Mouse (Mus musculus) midbrain, embryonic 14.5 days (tissue): ENCODE results near the gene Zcchc24. TPM values are rescaled to one million over a fixed set of nuclear protein-coding genes. Genes with fewer than 3 reads are reported as not detected.
A peak's percentile ranks its signal among the peaks of the same experiment; 100 is the strongest.

Experiments
- ATAC-seq: fragments of 200-750 bp; cut with Nextera tagmentation; 2 replicates; pipeline ENCODE4 v1.8.0; 2017; ENCODE audit warnings: moderate number of reproducible peaks, moderate library complexity; ENCODE audit not compliant: low FRiP score, low TSS enrichment
- DNase-seq: peaks from one replicate; pipeline ENCODE4 v3.0.0-alpha.2; 2015
- H3K27ac ChIP-seq: fragments of 300-500 bp; sonication (generic); replicated peaks from 2 replicates; pipeline ENCODE4 v1.5.1; 2014; ENCODE audit warnings: mild to moderate bottlenecking, low read depth, low read length, moderate library complexity
- H3K27me3 ChIP-seq: fragments of 300-500 bp; sonication (generic); 2 replicates; pipeline ENCODE4 v1.6.1; 2014; ENCODE audit warnings: low read length, control low read depth, mixed read lengths; ENCODE audit not compliant: control insufficient read depth, insufficient read depth
- H3K36me3 ChIP-seq: fragments of 300-500 bp; sonication (generic); 2 replicates; pipeline ENCODE4 v1.6.1; 2014; ENCODE audit warnings: low read length, control low read depth; ENCODE audit not compliant: control insufficient read depth, insufficient read depth
- H3K4me1 ChIP-seq: fragments of 300-500 bp; sonication (generic); 2 replicates; pipeline ENCODE4 v1.6.1; 2014; ENCODE audit warnings: mild to moderate bottlenecking, antibody characterized with exemption, low read length, control low read depth; ENCODE audit not compliant: control insufficient read depth, insufficient read depth
- H3K4me2 ChIP-seq: fragments of 300-500 bp; sonication (generic); 2 replicates; pipeline ENCODE4 v1.6.1; 2014; ENCODE audit warnings: mild to moderate bottlenecking, low read length, moderate library complexity
- H3K4me3 ChIP-seq: fragments of 300-500 bp; sonication (generic); replicated peaks from 2 replicates; pipeline ENCODE4 v1.5.1; 2014; ENCODE audit warnings: low read depth, low read length
- H3K9ac ChIP-seq: fragments of 300-500 bp; sonication (generic); replicated peaks from 2 replicates; pipeline ENCODE4 v1.6.1; 2014; ENCODE audit warnings: mild to moderate bottlenecking, low read length, moderate library complexity
- H3K9me3 ChIP-seq: fragments of 300-500 bp; sonication (generic); 2 replicates; pipeline ENCODE4 v1.6.1; 2016; ENCODE audit warnings: low read length, control low read depth, mixed read lengths; ENCODE audit not compliant: control insufficient read depth
- WGBS: fragments of 180-500 bp; shearing (Covaris S2); extraction: QIAGEN DNeasy Blood & Tissue Kit; methylation state at CpG from one replicate; pipeline ENCODE4 v1.1.7; 2014; 5-methylcytosine and 5-hydroxymethylcytosine counted together
- polyA plus RNA-seq: library from polyadenylated mRNA; unstranded; fragments of >200 nt; fragmentation: Nextera tagmentation; extraction: Ambion mirVana; gene quantifications from 2 replicates; pipeline ENCODE4 v1.2.1, GENCODE M21; 2014

Zcchc24 gene
- polyA plus RNA-seq, 1 experiment from 2014 or later: 13.6 TPM

GRCm38 (mm10) chr14:25746971-25747945, 21.6 kb downstream of the Zcchc24 start:
- WGBS: 81% methylated on average over 21 of the region's 21 CpGs
- Histone ChIP-seq H3K36me3 (no peaks in the 10 kb centered on the region), H3K9me3 (no peaks in the 10 kb centered on the region)

GRCm38 (mm10) chr14:25746371-25746770, 22.5 kb downstream of the Zcchc24 start:
- Histone ChIP-seq H3K9ac (no peak overlapping the region), H3K36me3 (no peaks in the 10 kb centered on the region), H3K9me3 (no peaks in the 10 kb centered on the region), H3K27me3 (no peaks in the 10 kb centered on the region), H3K4me3 (no peak overlapping the region), H3K4me2 (no peak overlapping the region), H3K27ac (no peak overlapping the region), H3K4me1 (no peaks in the 10 kb centered on the region)
- WGBS: 85% methylated on average over 6 of the region's 6 CpGs
- ATAC-seq: no peak
- no peak for DNase-seq

More at GRCm38 (mm10) chr14:25746971-25747945, 21.6 kb downstream of the Zcchc24 start:
- H3K27me3 ChIP-seq: no peaks in the 10 kb centered on the region
- no peak overlapping the region for H3K27ac ChIP-seq
- no peak overlapping the region for H3K9ac ChIP-seq
- no peak for ATAC-seq
- no peak overlapping the region for H3K4me2 ChIP-seq
- no peaks in the 10 kb centered on the region for H3K4me1 ChIP-seq
- no peak for DNase-seq
- no peak overlapping the region for H3K4me3 ChIP-seq

DNA sequence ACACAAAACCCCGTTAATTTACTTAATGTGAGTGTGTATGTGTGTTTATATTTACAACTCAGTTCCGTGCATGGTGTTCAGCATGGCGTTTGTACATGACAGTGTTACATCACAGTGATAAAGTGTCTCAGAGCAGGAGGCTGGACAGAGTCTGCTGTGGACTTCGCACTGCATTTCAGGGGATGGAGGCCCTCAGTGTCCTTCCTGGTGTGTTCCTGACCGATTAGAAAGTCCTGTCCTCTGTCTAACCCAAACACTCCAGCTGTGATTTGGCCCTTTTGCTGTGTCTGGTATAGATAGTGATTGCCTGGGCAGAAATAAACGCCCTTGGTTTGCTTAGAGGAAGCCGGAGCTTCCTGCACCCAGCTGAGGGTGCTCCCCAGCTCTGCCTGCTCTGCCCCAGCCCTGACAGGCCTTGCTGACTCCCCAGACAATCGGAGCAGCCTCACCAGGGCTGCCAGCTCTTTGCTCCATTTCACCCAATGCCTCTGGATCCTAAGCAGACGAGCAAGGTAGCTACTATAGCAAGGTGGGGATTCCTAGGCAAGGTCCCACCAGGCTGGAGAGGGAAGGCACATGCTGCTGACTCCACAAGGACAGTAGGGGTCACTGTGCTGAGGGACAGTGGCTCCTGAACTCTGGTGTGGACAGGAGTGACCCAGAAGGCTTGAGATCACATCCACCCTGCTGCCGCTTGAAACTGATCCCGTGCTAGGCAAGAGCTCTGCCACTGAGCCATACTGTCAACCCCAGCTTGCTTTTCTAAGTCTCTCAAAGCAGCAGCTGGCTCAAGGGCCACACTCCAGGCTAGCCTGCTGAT, 23.3 kb downstream of the Zcchc24 start:
- WGBS: 75% methylated on average over 11 of the region's 11 CpGs

DNA sequence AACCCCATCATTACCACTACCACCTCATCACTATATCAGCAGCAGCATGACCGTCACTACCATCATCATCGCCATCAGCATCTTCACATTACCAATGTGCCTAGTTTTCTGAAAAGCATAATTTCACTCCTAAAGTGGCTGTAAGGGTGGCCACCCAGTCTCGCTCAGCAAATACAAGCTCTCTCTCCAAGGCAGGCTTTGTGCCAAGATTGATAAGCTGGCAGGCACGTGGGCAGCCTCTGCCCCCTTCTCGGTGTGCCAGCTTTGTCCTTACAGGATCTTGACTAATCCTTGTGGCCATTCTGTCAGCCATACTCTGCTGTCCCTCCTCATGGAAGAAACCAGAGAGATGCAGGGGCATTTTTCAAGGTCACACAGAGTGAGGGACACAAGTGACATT, 25.9 kb downstream of the Zcchc24 start:
- no peaks in the 10 kb centered on the region for H3K27me3 ChIP-seq
- 91% methylated on average over 5 of the region's 5 CpGs for WGBS
- H3K4me2 ChIP-seq: no peak overlapping the region
- H3K36me3 ChIP-seq: no peaks in the 10 kb centered on the region
- no peaks in the 10 kb centered on the region for H3K4me1 ChIP-seq
- ATAC-seq (no peak), DNase-seq (no peak)
- H3K4me3 ChIP-seq: no peak overlapping the region
- H3K9me3 ChIP-seq: no peaks in the 10 kb centered on the region
- no peak overlapping the region for H3K27ac ChIP-seq
- H3K9ac ChIP-seq: no peak overlapping the region

More for the DNA sequence above, 23.3 kb downstream of the Zcchc24 start:
- no peaks in the 10 kb centered on the region for H3K27me3 ChIP-seq
- no peaks in the 10 kb centered on the region for H3K9me3 ChIP-seq
- no peak overlapping the region for H3K4me2 ChIP-seq
- DNase-seq (no peak), ATAC-seq (no peak)
- H3K4me3 ChIP-seq: no peak overlapping the region
- no peaks in the 10 kb centered on the region for H3K36me3 ChIP-seq
- H3K9ac ChIP-seq: no peak overlapping the region
- no peak overlapping the region for H3K27ac ChIP-seq
- no peaks in the 10 kb centered on the region for H3K4me1 ChIP-seq

- no peaks in the 10 kb centered on the region for H3K36me3 ChIP-seq
- H3K9me3 ChIP-seq: no peaks in the 10 kb centered on the region
- H3K27ac ChIP-seq: no peak overlapping the region
- no peaks in the 10 kb centered on the region for H3K4me1 ChIP-seq
- H3K4me3 ChIP-seq: no peak overlapping the region
- no peak overlapping the region for H3K9ac ChIP-seq
- no peak overlapping the region for H3K4me2 ChIP-seq
- 59% methylated on average over 5 of the region's 5 CpGs for WGBS
- DNase-seq (no peak), ATAC-seq (no peak)
- no peaks in the 10 kb centered on the region for H3K27me3 ChIP-seq
These were observed 26.9 kb downstream of the Zcchc24 start for GRCm38 (mm10) chr14:25741840-25742367.

DNA sequence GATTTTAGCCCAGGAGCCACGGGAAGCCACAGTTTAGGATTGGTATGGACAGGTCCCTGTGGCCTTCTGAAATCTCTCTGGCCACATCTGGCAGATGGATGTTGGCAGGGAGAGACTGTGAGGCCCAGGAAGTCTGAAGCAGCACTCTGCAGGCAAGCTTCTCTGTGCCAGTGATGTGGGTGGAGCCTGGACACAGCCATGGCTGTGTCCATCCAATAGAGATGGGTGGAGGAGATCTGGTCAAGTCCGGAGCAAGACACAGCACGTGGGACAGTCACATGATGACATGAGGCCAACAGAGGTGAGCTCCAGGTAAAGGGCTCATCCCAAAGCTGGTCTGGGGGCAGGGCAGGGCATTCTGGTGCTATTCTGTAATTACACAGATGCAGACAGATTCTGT, 27.6 kb downstream of the Zcchc24 start:
- WGBS: 75% methylated on average over 3 of the region's 3 CpGs
- no peak overlapping the region for H3K9ac ChIP-seq

GRCm38 (mm10) chr14:25739957-25740565, 28.8 kb downstream of the Zcchc24 start:
- Histone ChIP-seq H3K36me3 (no peaks in the 10 kb centered on the region), H3K9ac (no peak overlapping the region), H3K27me3 (no peaks in the 10 kb centered on the region), H3K4me1 (peaks cover 6% of the 10 kb centered on the region), H3K4me2 (no peak overlapping the region), H3K9me3 (no peaks in the 10 kb centered on the region), H3K27ac (no peak overlapping the region), H3K4me3 (no peak overlapping the region)
- no peak for ATAC-seq
- no peak for DNase-seq
- 64% methylated on average over 4 of the region's 4 CpGs for WGBS

More for the DNA sequence above, 27.6 kb downstream of the Zcchc24 start:
- Histone ChIP-seq H3K36me3 (no peaks in the 10 kb centered on the region), H3K4me1 (no peaks in the 10 kb centered on the region), H3K27ac (no peak overlapping the region), H3K4me2 (no peak overlapping the region), H3K4me3 (no peak overlapping the region), H3K27me3 (no peaks in the 10 kb centered on the region), H3K9me3 (no peaks in the 10 kb centered on the region)
- no peak for DNase-seq
- no peak for ATAC-seq

GRCm38 (mm10) chr14:25738591-25739001, 30.2 kb downstream of the Zcchc24 start:
- DNase-seq (peak; percentile 42), ATAC-seq (no peak)
- no peaks in the 10 kb centered on the region for H3K9me3 ChIP-seq
- no peak overlapping the region for H3K27ac ChIP-seq
- no peak overlapping the region for H3K4me2 ChIP-seq
- WGBS: 62% methylated on average over 14 of the region's 14 CpGs
- no peaks in the 10 kb centered on the region for H3K36me3 ChIP-seq
- no peaks in the 10 kb centered on the region for H3K27me3 ChIP-seq
- no peak overlapping the region for H3K9ac ChIP-seq
- peaks cover 12% of the 10 kb centered on the region for H3K4me1 ChIP-seq
- no peak overlapping the region for H3K4me3 ChIP-seq
